Mouse (Mus musculus) embryonic facial prominence, embryonic 11.5 days (tissue): ENCODE data around the gene Tbk1. TPM values are rescaled to one million over a fixed set of nuclear protein-coding genes. Genes with fewer than 3 reads are reported as not detected.

Source experiments
- ATAC-seq: fragments of 200-750 bp; cut with Nextera tagmentation; replicated peaks from 2 replicates; pipeline ENCODE4 v1.8.0; 2017; ENCODE audit warnings: low read depth; ENCODE audit not compliant: insufficient number of reproducible peaks, low FRiP score, low TSS enrichment
- DNase-seq: peaks from one replicate; pipeline ENCODE4 v3.0.0-alpha.2; 2015; ENCODE audit warnings: low spot score
- H3K27ac ChIP-seq: fragments of 300-500 bp; sonication (generic); replicated peaks from 2 replicates; pipeline ENCODE4 v1.5.1; 2014; ENCODE audit warnings: mild to moderate bottlenecking, low read depth, low read length, control low read depth
- H3K27me3 ChIP-seq: fragments of 300-500 bp; sonication (generic); 2 replicates; pipeline ENCODE4 v1.6.1; 2014; ENCODE audit warnings: mild to moderate bottlenecking, low read length, moderate library complexity, mixed read lengths; ENCODE audit not compliant: control insufficient read depth, insufficient read depth
- H3K36me3 ChIP-seq: fragments of 300-500 bp; sonication (generic); replicated peaks from 2 replicates; pipeline ENCODE4 v1.6.1; 2014; ENCODE audit warnings: low read depth, mild to moderate bottlenecking, low read length, moderate library complexity, mixed read lengths; ENCODE audit not compliant: control insufficient read depth, insufficient read depth
- H3K4me1 ChIP-seq: fragments of 300-500 bp; sonication (generic); 2 replicates; pipeline ENCODE4 v1.6.1; 2014; ENCODE audit warnings: low read length, mixed read lengths; ENCODE audit not compliant: control insufficient read depth, insufficient read depth
- H3K4me2 ChIP-seq: fragments of 300-500 bp; sonication (generic); 2 replicates; pipeline ENCODE4 v1.6.1; 2014; ENCODE audit warnings: low read depth, mild to moderate bottlenecking, control low read depth, low read length, moderate library complexity
- H3K4me3 ChIP-seq: fragments of 300-500 bp; sonication (generic); 2 replicates; pipeline ENCODE4 v1.5.1; 2014; ENCODE audit warnings: low read depth, low read length, control low read depth
- H3K9ac ChIP-seq: fragments of 300-500 bp; sonication (generic); replicated peaks from 2 replicates; pipeline ENCODE4 v1.6.1; 2014; ENCODE audit warnings: mild to moderate bottlenecking, control low read depth, low read length
- H3K9me3 ChIP-seq: fragments of 300-500 bp; sonication (generic); replicated peaks from 2 replicates; pipeline ENCODE4 v1.6.1; 2016; ENCODE audit warnings: mild to moderate bottlenecking, low read length, inconsistent platforms, mixed read lengths; ENCODE audit not compliant: control insufficient read depth
- WGBS: fragments of 180-500 bp; shearing (Covaris S2); extraction: QIAGEN DNeasy Blood & Tissue Kit; methylation state at CpG from one replicate; pipeline ENCODE4 v1.1.7; 2014; 5-methylcytosine and 5-hydroxymethylcytosine counted together
- polyA plus RNA-seq: library from polyadenylated mRNA; unstranded; fragments of >200 nt; fragmentation: Nextera tagmentation; extraction: Ambion mirVana; gene quantifications from 2 replicates; pipeline ENCODE4 v1.2.1, GENCODE M21; 2014

Gene Tbk1
- 34.7 and 35.2 TPM in 2 replicates for polyA plus RNA-seq

DNA sequence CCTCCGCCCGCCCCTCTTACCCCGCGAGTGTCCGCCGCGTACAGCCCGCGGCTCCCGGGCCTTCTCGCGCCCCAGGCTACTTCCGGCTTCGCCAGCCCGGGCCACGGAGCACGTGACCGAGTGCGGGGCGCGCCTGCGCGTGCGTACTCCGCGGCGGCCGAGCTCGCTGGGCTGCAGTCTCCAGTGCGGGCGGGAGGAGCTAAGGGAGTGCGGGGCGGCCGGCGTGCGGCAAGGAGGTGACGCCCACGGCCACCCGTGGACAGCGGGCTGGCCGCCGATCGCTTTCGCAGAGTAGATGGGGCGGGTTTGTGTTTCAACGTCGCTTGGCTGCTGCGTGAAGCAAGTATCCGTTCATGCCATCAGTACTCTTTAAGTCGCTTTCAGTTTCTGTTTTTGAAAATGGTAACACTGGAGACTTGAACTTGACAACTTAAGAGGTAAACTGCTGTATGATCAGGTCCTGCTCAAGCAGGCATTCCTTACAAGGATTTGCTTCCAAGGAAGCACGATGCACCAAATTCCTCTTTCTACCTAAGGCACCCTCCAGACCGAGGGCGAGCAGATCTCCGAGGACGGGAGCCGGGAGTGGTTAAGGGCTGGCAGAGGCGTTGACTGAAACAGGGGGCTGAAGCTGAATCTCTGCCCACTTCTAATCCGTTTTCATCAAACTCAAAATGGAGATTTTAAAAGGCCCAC lies at the start of gene Tbk1:
TSS of gene Tbk1 (minus strand) at position 113 of the 696 bp plus-strand sequence.
- no peaks in the 10 kb centered on the region for H3K4me1 ChIP-seq

DNA sequence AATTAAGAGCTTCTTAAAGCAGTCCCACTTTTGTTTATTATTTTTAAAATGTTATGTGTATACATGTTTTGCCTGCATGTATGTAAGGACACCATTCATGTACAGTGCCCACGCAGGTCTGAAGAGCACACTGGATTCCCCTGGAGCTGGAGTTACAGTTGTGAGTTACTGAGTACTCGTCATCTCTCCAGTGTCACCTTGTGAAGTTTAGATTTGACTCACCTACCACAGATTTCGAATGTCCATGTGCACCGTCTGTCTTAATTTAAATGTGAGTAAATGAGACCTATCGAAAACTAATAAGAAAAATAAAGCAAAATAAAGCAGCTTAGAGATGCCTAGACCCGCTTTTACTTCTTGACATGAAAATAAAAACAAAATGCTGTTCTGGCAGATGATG lies 49.7 kb upstream of the Tbk1 start:
- DNase-seq = no peak
- H3K9ac ChIP-seq = no peak overlapping the region
- no peaks in the 10 kb centered on the region for H3K27me3 ChIP-seq
- WGBS = 83% methylated on average over 6 of the region's 6 CpGs
- H3K9me3 ChIP-seq = no peaks in the 10 kb centered on the region
- no peaks in the 10 kb centered on the region for H3K4me1 ChIP-seq
- no peak for ATAC-seq
- no peak overlapping the region for H3K27ac ChIP-seq
- H3K4me3 ChIP-seq = no peak overlapping the region
- no peak overlapping the region for H3K4me2 ChIP-seq
- H3K36me3 ChIP-seq = no peaks in the 10 kb centered on the region

More for the DNA sequence above, at the start of gene Tbk1:
- ATAC-seq = peak; percentile 95
- Histone ChIP-seq H3K27ac (peak within 1 kb of the TSS; percentile 43; the same call in 1 of the 2 replicates), H3K36me3 (no peaks in the 10 kb centered on the region; the same call in 1 of the 2 replicates), H3K9me3 (no peaks in the 10 kb centered on the region), H3K4me3 (peak within 1 kb of the TSS; percentile 91), H3K27me3 (no peaks in the 10 kb centered on the region), H3K9ac (peak within 1 kb of the TSS; percentile 79), H3K4me2 (peak within 1 kb of the TSS; percentile 60)
- DNase-seq = peak; percentile 93
- WGBS = 1% methylated on average over 56 of the region's 58 CpGs

DNA sequence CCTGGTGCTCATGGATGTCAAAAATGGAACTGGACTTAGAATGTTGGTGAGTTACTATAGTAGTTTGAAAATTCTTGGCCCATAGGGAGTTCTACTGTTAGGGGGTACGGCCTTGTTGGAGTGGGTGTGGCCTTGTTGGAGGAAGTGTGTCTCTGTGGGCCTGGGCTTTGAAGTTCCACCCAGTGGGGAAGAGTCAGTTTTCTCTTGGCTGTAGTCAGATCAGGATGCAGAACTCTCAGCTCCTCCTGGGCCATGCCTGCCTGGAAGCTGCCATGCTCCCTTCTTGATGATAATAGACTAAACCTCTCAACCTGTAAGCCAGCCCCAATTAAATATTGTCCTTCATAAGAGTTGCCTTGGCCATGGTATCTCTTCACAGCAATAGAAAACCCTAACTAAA lies 47.6 kb upstream of the Tbk1 start:
- H3K4me1 ChIP-seq = no peaks in the 10 kb centered on the region
- H3K4me3 ChIP-seq = no peak overlapping the region
- no peaks in the 10 kb centered on the region for H3K9me3 ChIP-seq
- 50% methylated on average over 1 of the region's 1 CpGs for WGBS
- no peaks in the 10 kb centered on the region for H3K27me3 ChIP-seq
- H3K27ac ChIP-seq = no peak overlapping the region
- no peak overlapping the region for H3K9ac ChIP-seq
- H3K36me3 ChIP-seq = no peaks in the 10 kb centered on the region
- no peak for ATAC-seq
- H3K4me2 ChIP-seq = no peak overlapping the region
- no peak for DNase-seq

DNA sequence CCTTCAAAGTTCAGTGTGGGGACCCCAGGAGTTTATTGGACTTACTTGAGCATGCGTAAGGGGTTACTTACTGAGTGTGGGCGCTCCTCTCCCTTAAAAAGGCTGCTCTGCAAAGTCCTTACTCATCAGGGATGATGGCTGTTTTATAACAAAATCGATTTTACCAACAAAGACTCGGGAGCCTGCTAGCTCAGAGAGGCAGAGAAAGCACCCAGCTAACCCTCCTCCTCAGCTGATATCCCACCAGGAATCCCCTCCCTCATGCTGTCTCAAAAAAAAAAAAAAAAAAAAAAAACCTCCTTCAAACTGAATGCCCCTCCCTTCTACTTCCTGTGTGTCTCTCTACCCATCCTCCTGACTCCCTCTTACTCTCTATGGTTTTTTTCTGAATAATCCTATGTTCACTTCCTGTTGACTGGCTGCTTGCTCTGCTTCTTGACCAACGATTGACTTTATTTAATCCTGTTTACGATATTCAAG lies 42.0 kb upstream of the Tbk1 start:
- ATAC-seq (no peak), DNase-seq (no peak)
- no peaks in the 10 kb centered on the region for H3K36me3 ChIP-seq
- no peak overlapping the region for H3K4me2 ChIP-seq
- no peak overlapping the region for H3K9ac ChIP-seq
- H3K27ac ChIP-seq = no peak overlapping the region
- no peaks in the 10 kb centered on the region for H3K4me1 ChIP-seq
- H3K9me3 ChIP-seq = no peaks in the 10 kb centered on the region
- H3K4me3 ChIP-seq = no peak overlapping the region
- H3K27me3 ChIP-seq = no peaks in the 10 kb centered on the region
- 93% methylated on average over 6 of the region's 6 CpGs for WGBS

DNA sequence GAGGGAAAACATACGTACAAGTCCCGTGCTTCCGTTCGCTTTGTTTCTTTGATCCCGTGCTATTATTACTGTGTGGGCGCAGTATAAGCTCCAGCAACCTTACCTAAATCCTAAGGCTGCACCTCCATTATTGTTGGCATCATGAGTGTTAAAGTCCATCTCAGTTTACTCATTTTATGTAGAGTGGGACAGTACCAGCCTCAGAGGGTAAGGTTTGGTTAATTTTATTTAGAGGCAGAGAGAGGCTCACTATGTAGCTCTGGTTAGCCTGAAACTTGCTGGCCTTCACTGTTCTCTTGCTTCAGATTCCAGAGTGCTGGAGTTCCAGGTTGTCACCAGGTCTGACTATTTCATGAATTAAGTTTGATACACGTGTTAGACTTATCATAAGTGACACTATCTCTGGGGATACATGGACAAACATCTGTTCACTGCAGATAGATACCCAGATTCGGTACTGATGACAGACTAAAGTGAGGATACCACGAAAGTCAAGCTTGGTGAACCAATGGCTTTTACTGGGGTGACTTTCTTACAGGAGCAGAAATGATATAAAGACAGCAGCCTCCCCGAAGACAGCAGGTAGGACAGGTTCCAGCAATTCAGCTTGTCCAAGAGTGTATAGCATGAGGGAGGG lies 40.7 kb upstream of the Tbk1 start:
- H3K27me3 ChIP-seq = no peaks in the 10 kb centered on the region
- DNase-seq = no peak
- 86% methylated on average over 10 of the region's 10 CpGs for WGBS
- H3K4me2 ChIP-seq = 0 out of 2 replicates have a peak overlapping the region, but pooled peaks have one; percentile 54
- H3K36me3 ChIP-seq = no peaks in the 10 kb centered on the region
- peak overlapping the region; percentile 87; the same call in 1 of the 2 replicates for H3K4me3 ChIP-seq
- no peak overlapping the region for H3K9ac ChIP-seq
- no peak for ATAC-seq
- no peak overlapping the region for H3K27ac ChIP-seq
- no peaks in the 10 kb centered on the region for H3K9me3 ChIP-seq
- no peaks in the 10 kb centered on the region for H3K4me1 ChIP-seq

DNA sequence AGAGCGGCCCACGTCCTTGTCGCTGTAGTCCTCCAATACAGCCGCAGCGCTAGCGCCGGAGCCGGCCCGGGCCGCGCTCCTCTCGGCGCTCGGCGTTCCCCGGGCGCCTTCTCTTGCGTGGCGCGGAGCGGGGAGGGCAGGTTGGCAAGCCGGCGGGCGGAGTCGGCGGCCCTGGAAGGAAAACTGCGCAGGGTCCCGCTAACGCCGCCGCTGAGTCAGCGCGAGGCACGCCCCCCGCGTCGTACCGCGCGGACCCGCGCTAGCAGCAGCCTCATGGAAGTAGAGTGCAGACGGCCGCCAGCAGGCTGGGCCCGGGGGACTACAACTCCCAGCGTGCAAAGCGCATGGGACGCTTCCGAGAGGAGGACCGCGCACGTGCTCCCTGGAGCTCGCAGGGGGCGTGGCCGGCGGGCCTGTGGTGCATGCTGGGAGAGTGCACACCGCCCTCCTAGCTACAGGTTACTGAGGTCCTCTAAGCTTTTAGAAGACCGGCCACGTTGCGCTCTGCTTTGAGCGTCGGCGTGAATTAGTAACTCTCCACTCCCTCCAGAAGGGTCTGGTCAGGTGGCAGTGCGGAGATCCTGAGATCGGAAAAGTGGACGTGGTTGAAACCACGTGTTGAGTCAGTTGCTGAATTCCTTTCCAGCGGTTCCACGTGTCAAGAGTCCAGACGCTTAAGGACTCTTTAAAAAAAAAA lies 39.7 kb upstream of the Tbk1 start, which contains the start of gene Xpot:
TSS of gene Xpot (minus strand) at position 147 of the 697 bp plus-strand sequence.
- Histone ChIP-seq H3K4me3 (peak within 1 kb of the TSS; percentile 87), H3K9ac (peak within 1 kb of the TSS; percentile 88), H3K36me3 (no peaks in the 10 kb centered on the region), H3K27me3 (no peaks in the 10 kb centered on the region), H3K4me2 (peak within 1 kb of the TSS; percentile 54), H3K9me3 (no peaks in the 10 kb centered on the region), H3K27ac (peak within 1 kb of the TSS; percentile 81), H3K4me1 (no peaks in the 10 kb centered on the region)
- DNase-seq = peak; percentile 98
- WGBS = under 1% methylated on average over 70 of the region's 70 CpGs
- peak; percentile 100 for ATAC-seq

DNA sequence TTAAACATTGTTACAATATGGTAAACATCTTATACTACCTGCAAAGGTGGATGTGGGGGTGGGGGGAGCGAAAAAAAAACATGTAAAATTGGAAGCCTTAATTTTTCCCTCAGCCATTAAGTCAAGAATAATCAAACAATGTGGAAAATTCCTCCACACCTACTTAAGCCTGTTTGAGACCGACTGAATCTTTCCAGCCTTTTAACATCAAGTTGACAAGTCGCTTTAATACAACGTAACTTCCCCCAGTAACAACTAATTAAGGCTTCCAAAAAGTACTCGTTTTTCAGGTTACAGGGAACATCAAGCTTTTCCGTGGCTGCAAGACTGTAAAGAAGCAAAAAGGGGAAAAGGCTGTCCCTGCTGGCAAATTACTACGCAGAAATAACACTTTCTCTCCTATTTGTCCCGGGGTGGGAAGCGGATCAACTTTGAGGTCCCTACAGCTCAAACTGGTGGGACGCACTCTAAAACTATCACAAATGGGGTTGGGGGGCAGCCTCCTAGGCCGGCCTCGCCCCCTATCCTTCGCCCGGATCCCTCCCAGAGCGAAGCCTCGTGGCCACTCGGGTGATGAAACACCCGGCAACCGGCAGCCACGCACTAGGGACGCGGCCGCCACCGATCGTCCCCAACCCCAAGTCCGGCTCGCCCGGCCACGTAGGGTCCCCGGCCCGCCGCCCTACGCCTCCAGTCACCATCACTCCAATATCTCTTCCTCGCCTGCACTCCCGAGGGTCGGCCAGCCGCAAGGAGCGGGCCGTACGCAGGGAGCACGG lies 39.0 kb upstream of the Tbk1 start:
- H3K36me3 ChIP-seq = peaks cover under 1% of the 10 kb centered on the region; the same call in 1 of the 2 replicates
- H3K4me3 ChIP-seq = peak overlapping the region; percentile 87
- H3K4me1 ChIP-seq = no peaks in the 10 kb centered on the region
- no peak; the same call in 1 of the 2 replicates for ATAC-seq
- H3K27ac ChIP-seq = peak overlapping the region; percentile 81
- H3K27me3 ChIP-seq = no peaks in the 10 kb centered on the region
- WGBS = under 1% methylated on average over 41 of the region's 41 CpGs
- peak overlapping the region; percentile 54 for H3K4me2 ChIP-seq
- no peaks in the 10 kb centered on the region for H3K9me3 ChIP-seq
- peak overlapping the region; percentile 88 for H3K9ac ChIP-seq
- DNase-seq = peak; percentile 61
